Mouse (Mus musculus): ENCODE measurements at regions not wholly inside any gene's neighbourhood (a gene's known extent, or its start where the extent isn't known, plus 50 kb on each side); places are given as distances from the start of the nearest gene placed in this dataset.

DNA sequence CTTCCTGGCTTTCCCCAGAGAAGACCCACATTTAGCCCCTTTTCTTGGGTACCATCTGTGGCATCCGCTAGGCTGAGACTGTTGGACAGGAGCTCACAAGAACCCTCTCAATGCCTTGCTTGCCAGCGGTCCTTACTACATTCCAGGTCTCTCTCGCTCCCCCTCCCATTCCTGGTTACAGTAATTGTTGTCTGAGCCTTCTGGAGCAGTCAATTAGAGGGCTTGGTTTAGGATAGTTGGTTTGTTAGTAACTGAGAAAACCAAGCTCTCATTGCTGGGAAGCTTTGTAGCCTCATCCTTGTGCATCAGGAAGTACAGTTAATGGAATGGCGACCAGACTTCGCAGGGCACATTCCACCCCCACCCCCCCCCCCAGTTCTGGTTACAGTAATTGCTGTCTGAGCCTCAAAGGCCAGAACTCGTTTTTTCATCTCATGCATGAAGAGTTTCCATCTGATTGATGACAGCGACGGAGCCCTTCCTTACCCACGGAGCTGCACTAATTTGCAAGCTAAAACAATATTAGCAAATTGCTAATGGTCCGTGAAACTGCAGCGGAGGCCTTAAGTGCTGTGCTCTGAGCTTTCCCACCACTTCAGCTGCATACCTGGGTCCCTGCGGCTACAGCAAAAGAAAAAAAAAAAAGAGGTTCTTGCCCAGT, 239.6 kb upstream of the Zdhhc25 start:
- no peak for ATAC-seq (replicated peaks; ENCODE audit: poor library complexity, severe bottlenecking)

DNA sequence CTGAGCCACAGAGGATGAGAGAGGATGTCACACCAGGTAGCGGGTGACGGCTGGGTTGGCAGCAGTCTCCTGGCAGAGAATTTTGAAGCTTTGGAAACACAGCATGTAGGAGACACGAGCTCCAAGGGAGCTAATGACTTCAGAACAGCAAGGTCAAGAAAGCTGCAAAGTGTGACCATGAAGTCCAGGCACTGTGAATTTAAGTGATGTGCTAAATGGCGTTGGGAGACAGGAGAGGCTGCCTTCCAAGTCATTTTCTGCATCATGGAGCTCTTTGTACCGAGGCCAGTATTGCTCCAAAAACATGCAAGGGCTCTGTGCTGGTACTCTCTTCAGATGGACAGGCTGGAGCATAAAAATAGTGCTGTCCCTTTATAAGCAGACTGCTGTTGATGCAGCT, 238.8 kb upstream of the Zdhhc25 start:
- ATAC-seq (replicated peaks; ENCODE audit: poor library complexity, severe bottlenecking) = no peak

DNA sequence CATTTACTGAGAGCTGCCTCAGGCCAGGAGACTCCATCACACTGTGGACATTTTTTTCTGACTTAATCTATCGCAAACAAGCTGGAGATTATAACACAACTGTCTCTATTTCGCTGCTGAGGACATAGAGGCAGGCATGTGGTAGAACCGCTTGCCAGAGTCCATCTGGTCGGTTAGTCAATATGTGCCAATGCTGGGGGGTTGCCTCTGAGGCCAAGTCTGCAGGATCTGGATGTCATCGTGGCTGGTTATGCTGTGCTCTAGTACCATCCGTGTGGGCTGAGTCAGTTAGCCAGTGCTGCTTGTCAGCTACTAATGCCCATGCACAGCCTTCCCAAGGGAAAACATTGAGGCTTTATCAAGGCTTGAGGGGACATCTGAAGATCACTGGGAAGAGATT, 237.1 kb upstream of the Zdhhc25 start:
- no peak for ATAC-seq (replicated peaks; ENCODE audit: poor library complexity, severe bottlenecking)

DNA sequence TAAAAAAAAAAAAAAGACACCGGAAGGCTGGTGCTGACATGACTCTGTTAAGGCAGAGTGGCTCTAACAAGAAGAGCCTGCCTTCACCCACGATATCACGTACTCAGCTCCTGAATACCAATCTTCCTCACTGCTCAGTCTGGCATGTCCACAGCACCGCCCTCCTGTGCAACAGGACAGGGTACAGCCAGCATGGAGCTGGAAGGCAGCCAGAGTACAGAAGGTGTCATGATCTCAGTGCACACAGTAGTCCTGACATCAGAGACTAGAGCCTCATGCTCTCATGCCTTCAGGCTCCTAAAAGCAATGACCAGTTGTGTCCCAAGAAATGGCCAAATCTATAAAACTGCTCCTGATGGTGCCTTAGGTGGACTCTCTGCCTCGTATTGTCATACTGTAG, 229.7 kb upstream of the Zdhhc25 start:
- ATAC-seq (replicated peaks; ENCODE audit: poor library complexity, severe bottlenecking) = no peak

DNA sequence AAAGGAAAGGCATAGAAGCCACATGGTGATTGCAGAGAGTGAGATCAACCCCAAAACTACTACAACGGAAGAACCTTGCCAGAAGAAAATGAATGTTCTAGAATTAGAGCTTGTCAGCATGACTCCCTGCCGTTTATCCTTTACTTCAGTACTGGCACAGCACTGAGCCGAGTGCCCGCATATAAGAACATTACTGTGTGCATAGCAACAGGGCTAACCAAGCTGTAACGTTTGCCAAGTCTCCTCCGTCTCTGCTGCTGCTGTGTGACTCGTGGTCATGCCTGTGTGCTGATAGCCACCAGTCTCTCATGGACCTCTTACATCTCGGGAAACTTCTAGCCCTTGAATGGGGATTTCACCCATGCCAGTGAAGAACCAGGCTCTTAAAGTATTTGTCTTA, 228.1 kb upstream of the Zdhhc25 start:
- no peak for ATAC-seq (replicated peaks; ENCODE audit: poor library complexity, severe bottlenecking)

DNA sequence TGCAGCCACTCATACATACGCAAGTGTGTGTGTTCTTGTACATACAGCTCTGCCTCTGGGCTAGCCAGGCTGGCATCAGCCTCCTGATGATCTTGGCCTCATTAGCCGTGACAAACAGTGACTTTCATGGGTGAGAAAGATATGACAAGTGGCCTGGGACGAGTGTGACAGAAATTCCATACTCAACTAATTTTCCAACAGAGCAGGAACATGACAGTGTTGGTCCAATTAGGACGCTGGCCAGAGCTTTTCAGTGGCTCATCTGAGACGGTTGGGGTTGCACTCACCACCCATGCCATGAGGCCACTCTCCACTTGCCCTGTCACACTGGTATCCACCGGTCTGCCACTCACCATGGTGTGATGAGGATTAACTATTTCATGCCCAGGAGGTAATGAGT, 226.2 kb upstream of the Zdhhc25 start:
- ATAC-seq (replicated peaks; ENCODE audit: poor library complexity, severe bottlenecking) = no peak

DNA sequence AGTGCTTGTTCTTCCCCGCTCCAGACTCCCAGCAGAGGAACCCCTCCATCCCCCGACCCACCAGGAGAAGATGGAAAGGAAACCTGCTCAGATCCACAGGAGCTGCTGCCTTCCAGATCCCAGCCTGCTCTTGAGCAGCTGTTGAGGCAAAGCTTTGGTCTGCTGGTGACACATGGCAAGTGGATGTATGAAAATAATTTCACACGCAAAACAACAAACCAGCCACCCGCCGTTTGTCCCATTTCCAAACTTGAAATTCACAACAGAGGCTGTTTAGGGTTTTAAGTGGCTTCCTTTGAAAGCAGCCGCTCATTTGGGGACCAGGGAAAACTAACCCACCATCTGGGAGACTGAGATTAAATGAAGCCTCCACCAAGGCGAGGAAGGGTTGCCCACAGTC, 220.8 kb upstream of the Zdhhc25 start:
- no peak for ATAC-seq (replicated peaks; ENCODE audit: poor library complexity, severe bottlenecking)

DNA sequence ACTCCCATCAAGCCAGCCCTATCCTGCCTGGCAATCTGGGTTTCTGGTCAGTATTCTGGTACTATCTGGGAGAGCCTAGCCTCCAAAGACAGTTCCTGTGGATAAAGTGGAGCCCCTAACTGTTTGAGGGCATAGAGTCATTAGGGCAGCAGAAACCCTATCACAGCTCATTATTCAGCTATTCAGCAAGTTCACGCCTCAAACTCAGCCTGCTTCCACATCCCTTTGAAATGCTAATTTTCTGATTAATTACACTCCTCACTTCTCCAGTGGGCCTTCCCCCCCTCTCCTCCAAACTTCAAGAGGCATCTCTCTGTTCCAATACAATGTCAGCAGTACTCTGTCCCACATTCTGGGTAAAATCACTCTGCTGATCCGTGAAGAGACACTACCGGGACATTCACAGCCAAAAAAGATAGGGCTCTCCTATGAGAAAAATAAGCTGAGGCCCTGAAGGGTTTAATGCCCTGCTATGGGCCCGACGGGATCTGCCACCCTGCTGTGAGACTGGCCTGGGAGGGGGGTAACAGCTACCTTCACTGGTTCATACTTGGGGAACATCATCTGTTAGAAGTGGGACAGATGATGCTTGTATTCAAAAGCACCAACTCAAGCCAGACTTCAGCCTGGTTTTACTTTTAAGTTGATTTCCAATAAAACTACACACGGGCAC, 220.0 kb upstream of the Zdhhc25 start:
- ATAC-seq (replicated peaks; ENCODE audit: poor library complexity, severe bottlenecking) = no peak

DNA sequence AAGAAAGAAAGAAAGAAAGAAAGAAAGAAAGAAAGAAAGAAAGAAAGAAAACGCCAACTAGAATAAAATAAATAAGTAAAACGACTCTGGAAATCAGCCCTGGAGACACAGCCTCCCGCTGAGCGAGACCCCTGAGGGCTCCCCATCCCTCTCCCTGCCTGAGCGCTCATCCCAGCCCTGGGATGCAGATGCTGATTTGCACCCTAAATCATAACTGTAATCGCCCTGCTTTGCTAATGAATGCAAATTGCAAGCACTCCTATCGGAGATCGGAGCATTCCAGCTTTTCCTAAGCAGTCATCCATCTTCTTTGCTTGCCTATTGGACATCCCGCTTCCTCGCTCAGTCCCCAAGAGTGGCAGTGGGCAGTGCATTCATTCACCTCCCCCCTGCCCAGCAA, 218.7 kb upstream of the Zdhhc25 start:
- ATAC-seq (replicated peaks; ENCODE audit: poor library complexity, severe bottlenecking) = no peak

DNA sequence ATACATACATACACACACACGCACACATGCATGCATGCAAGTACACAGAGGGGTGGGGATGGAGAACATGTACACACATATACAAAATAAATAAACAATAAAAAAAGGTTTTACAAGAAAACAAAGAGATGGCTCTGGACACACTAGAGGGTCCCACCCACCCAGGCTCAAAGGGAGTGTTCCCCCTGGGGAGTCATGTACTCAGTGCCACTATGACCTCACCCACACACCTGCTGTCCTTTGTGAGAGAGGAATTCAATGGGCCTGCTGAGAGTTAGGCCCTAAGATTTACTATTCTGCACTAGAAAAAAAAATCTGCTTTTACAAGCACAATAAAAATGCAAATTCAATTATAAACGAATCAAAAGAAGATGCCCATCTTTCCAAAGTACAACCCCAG, 214.2 kb upstream of the Zdhhc25 start:
- ATAC-seq (replicated peaks; ENCODE audit: poor library complexity, severe bottlenecking) = no peak

DNA sequence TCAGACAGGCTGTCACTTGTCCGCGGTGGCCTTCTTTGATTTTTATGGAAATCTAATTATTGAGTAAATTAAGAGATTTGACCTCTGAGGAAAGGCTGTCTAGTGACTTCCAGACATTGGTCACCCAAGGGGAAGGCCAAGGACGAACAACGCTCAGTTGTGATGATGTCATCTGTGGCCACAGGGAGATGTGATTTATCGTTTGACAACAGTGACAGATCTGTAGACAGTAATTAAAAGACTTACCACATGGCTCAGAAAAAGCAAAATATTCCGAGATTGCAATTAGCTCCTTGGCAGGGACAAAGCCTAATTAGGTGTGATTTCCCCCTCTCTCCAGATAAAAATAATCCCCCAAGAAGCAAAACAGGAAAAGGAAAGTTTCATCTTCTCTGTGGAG, 213.4 kb upstream of the Zdhhc25 start:
- ATAC-seq (replicated peaks; ENCODE audit: poor library complexity, severe bottlenecking) = no peak

DNA sequence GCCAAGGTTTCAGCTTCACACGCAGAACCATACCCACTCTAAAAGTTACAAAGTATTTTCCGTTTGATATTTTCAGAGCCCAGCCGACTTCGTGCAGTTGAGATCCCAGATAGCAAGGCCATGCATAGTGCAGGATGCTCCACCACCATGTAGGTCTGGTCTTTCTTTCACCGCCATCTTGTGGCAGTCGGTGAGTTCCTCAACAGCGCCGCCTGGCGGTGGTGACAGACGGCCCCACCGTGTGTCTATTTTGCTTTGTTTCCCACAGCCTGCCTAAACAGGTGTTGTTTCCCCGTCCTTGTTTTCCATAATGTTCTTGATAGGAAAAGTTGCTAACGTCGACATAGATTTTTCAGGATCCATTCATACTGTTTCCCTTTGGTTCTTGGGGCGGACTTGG, 208.3 kb upstream of the Zdhhc25 start:
- ATAC-seq (replicated peaks; ENCODE audit: poor library complexity, severe bottlenecking) = no peak

DNA sequence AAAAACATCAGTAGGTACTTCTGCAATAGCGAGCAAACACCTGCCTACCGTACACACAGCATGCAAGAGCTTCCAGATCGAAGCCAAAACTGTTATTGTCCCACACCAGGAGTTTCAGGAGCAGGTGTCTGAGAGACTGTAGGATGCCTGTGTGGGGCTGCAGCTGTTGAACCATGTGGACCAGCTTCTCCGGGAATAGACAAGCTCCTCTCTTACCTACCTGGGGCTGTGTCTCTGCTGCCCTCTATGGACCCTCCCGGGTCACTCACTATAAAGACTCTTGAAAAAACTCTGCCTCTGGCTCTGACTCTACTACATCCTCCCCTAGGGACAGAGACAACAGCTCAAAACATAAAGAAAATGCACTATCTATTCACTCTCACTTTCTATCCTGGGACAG, 201.0 kb upstream of the Zdhhc25 start:
- ATAC-seq (replicated peaks; ENCODE audit: poor library complexity, severe bottlenecking) = no peak

DNA sequence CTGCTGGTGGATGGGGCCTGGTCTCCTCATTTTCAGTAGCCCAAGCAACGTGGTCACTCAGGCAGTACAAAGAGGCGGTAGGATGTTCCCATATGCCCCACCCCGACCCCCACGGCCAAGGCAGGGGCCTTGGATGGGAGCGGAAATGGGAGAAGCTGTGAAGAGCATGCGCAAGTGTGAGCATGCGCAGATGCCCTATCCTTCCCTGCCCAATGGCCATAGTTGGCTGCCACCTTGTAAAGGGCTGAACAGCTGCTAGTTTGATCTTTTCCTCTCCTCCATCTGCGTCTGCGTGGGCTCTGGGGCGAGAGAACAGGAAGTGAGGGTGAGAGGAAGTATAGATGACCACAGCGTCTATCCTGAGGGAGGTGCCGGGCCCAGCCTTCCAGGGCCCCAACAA, 200.1 kb upstream of the Zdhhc25 start:
- no peak for ATAC-seq (replicated peaks; ENCODE audit: poor library complexity, severe bottlenecking)

DNA sequence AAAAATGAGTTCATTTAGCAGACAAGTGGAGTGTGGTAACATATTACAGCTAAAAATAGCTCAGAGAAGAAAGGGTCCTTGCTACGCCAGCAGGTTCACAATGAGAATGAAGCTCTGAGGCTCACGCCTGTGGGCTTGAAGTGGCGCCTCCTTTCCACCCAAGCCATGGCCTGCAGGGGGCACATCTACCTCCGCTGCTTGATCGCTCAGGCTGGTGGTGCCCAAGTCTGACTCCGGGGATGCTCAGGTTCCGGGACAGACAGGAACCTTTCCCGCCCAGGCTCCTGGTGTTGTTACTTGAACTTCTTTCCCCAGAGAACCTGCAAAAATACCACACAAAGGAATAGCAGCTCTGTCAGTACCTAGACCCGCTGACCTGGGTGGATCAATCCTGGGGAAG, 199.3 kb upstream of the Zdhhc25 start:
- no peak for ATAC-seq (replicated peaks; ENCODE audit: poor library complexity, severe bottlenecking)

DNA sequence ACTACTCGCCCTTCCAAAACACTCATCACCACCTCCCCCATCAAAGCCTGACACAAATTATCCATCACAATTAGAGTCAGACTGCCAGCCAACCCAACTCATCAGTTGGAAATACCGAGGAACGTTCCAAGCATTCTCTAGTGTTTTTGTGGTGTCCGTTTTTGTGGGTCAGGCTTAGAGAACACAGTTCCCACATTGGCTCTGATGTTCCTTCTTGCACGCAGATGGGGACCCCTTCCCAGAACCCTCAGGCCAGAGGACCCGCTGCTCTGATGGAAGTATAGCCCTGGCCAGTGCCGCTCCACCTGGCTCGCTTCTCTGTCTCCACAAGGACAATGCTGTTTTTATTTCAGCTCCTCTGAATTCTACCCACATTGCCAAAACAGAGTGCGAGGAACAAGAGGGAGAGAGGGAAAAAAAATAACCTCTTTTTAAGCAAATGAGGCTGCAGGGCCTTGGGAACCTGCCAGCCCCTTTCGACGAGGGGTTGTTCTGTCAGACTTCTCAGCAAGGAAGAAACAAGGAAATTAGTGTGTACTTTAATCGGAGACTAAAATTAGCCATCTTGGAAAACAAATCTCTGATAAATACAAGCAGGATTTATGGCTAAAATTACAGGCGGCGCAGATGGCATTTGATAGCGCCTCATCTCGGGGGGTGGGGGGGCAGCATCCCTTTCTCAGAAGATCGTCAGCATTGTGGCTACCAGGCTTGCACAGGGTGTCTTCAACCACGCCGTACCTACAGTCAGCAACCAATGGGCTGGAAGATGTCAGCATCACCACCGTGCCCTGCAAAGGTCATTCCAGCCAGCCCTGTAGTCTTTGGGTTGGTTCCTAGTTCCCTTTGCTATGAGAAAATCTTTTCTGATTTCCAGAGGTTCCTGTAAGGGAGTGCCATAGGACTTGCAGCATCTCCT, 191.4 kb upstream of the Zdhhc25 start:
- no peak for ATAC-seq (replicated peaks; ENCODE audit: poor library complexity, severe bottlenecking)

DNA sequence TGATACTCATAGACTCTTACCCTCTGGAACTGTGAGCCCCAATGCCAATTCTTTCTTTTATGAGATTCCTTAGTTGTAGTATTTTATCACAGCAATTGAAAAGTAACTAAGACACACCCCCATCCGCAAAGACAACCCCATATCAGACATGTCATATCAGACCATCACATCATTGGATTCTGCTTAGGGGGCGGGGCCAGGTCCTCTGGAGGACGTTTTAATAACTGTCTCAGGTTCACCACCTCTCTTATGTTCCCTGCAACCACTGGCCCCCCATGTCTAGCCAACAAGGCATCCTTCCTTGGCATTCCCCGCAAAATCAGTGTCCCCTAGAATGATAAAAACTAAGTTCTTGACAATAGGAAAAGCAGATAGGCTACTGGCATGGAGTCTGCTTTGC, 185.9 kb upstream of the Zdhhc25 start:
- ATAC-seq (replicated peaks; ENCODE audit: poor library complexity, severe bottlenecking) = no peak

DNA sequence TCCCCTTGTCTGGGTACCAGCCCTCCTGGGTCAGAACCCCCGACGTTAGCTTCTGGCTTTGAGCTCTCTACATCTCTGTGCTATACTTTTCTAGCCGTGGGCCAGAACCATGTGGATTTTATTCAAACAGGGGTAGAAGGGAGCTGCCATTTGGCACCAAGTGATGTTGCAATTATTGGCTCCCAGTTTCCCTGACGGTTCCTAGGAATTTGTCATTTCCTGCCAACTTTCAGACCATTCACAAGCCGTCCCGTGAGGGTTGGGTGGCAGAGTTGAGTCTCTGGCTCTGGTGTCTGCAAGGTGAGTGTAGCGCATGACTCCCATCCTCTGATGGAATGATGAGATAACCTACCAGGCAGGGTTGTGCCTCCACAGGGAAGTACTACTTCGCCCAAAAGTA, 181.2 kb upstream of the Zdhhc25 start:
- ATAC-seq (replicated peaks; ENCODE audit: poor library complexity, severe bottlenecking) = no peak

DNA sequence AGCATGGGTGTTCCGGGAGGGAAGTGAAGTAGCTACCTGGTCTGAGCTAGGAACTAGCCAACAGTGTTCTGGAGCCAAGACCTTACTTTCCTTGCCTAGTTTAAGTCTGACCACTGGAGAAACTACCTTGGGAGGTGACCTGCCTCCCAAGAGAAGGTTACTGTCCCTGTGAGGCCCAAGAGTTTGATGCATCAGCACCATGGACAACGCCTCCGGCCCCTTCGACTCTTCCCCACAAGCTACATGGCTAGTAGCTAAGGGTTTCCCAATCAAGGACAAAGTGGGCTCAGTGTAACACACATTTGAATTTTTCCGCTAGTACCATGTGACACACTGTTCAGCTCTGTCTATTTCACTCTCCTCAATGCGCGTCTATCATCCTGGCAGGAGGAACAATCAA, 171.7 kb upstream of the Zdhhc25 start:
- no peak for ATAC-seq (replicated peaks; ENCODE audit: poor library complexity, severe bottlenecking)

DNA sequence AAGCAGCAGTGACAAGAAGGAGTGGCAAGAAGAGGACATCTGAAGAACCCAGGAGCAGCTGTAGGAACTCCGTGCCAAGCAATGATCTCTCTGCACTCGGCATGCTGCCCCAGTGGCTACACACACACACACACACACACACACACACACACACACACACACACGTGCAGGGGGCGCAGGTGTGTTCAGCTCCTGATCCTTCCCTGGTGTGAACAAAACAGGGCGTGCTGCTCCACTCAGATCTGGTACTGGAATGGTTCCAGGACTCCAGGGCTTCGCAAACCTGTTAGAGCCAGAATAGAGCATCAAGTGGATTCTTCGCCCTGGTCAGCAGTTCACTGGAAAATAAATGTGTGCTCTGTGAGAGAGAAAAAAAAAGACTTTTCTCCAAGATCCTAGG, 169.2 kb upstream of the Zdhhc25 start:
- no peak for ATAC-seq (replicated peaks; ENCODE audit: poor library complexity, severe bottlenecking)

DNA sequence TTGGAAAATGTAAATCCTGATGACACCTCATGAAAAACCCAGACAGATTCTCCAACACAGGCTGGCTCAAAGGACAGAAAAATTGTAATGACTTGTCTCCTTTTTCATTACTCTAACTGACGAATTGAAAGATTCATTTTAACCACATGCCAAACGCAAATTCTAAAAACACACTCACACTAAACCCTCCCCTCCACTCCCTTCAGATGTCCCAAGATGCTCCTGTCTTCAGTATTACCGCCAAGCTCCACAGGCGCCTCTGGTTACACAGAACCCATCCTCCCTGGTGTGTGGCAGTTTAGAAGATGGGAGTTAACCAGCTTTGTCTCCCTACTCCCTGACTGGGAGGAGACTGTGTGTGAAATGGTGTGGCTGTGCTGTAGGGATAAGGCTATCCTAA, 151.8 kb upstream of the Zdhhc25 start:
- no peak for ATAC-seq (replicated peaks; ENCODE audit: poor library complexity, severe bottlenecking)

DNA sequence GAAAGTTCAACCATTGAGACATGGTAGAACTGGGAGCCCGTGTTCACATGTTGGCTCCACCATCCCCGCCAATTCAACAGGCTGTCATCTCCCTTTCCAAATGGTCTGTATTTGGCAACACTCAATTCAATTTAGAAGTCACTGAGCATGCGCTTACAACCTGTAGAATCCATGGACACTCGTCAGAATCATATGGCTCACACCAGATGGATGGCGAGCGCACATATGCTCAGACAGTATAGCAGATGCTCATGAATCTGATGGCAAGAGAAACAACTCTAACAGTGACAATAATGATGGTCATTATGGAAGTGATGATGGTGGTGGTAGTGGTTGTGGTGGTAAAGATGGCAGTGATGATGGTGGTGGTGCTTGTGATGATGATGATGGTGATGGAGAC, 148.9 kb upstream of the Zdhhc25 start:
- ATAC-seq (replicated peaks; ENCODE audit: poor library complexity, severe bottlenecking) = no peak
